Mouse (Mus musculus) adrenal gland, postnatal 0 days (tissue): ENCODE results near the gene Vmn2r59. TPM values are rescaled to one million over a fixed set of nuclear protein-coding genes. Genes with fewer than 3 reads are reported as not detected.

Source experiments
- polyA plus RNA-seq: library from polyadenylated mRNA; unstranded; fragments of >200 nt; fragmentation: Nextera tagmentation; extraction: Ambion mirVana; gene quantifications from 2 replicates; pipeline ENCODE4 v1.2.1, GENCODE M21; 2015

Vmn2r59 gene
- not detected in 2 replicates for polyA plus RNA-seq

GRCm38 (mm10) chr7:42058923-42059322, at the start of gene Vmn2r59:
Vmn2r59 (minus strand) TSS chr7:42059023.

GRCm38 (mm10) chr7:42107470-42107869, 48.6 kb upstream of the Vmn2r59 start, which contains the start of gene Vmn2r60:
Vmn2r60 (plus strand) TSS chr7:42107770.

Other genes with a start within 250 kb of the Vmn2r59 start
- gene Vmn2r58, start 186.3 kb downstream of the Vmn2r59 start, polyA plus RNA-seq = not detected in 2 replicates
- gene Vmn2r60, start 48.7 kb upstream of the Vmn2r59 start, polyA plus RNA-seq = not detected in 2 replicates
- not detected in 2 replicates for gene Vmn2r61, start 201.0 kb upstream of the Vmn2r59 start, polyA plus RNA-seq